Mouse (Mus musculus): ENCODE data around the gene Eva1c.

GRCm38 (mm10) chr16:90917156-90917555 lies 90.6 kb downstream of the Eva1c start:
- TF ChIP-seq CTCF (IDR thresholded peaks at IDR 0.05; ENCODE audit: low read depth) (no peak), EP300 (IDR thresholded peaks at IDR 0.05; ENCODE audit: low read depth) (no peak)
